Mouse (Mus musculus) adipose tissue, adult 10 weeks (tissue): ENCODE data around the gene Fcrlb. TPM values are rescaled to one million over a fixed set of nuclear protein-coding genes. Genes with fewer than 3 reads are reported as not detected.

ENCODE experiments used
- polyA plus RNA-seq: library from polyadenylated mRNA; stranded (reverse); fragments of 350-450 nt; fragmentation: Illumina TruSeq; extraction: RNeasy Lipid Tissue Mini Kit (QIAGEN cat#74804); gene quantifications from one replicate; pipeline ENCODE4 v1.2.3, GENCODE M21; 2014; ENCODE audit warnings: low read depth, low replicate concordance

The Fcrlb gene
- polyA plus RNA-seq = not detected

DNA sequence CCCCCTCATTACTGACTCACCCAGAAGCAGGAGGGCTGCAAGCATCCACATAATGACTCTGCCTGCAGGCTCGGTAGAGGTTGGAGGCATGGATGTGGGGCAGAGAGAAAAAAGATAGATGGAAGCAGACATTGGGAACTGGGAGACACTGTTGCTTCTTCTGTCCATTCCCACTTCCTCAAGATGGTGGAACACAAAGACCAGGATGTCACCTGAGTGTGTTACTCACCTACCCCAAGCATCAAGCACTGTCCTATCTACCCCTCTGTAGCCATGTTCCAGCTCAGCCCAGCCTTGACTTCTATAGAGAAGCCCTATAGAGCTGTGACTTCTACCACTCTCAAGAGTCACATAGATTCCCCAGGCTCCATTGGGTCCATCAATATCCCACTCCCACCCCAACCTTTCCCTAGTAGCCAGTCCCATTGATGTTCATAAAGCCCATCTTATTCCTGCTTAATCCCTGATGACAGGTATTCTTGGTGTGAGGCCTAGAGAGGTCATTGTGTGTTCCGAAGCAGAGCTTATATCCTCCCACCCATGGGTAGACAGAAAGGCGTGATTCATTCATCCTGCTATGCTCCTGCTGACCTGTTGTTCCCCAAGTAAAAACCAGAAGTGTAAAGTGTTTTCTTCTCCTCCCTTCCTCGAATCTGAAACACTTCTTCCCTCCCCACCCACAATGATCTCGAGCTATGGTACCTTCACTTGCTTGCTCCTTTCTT lies at the start of gene Fcrlb:
Fcrlb (minus strand) TSS at position 51 of the 725 bp plus-strand sequence.

DNA sequence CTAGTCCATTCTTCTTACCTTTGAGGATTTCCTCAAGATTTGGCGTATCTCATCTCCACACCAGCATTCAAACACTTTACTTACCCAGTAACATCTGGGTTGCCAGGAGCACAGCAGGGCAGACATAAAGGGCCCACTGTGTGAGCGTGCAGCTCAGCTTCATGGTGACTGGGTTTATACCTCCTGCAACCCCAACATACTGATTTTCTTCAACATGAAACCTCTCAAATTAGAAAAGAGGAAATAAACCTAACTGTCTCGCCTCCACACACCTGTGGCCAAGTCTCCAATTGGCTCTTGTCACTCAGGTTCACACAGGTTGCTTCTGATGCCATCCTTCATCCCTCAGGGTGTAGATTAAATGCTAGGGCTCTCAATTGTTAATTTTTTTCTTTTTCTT lies 14.6 kb upstream of the Fcrlb start, which contains the start of gene Fcrla:
Fcrla (minus strand) TSS at position 206 of the 400 bp plus-strand sequence.

DNA sequence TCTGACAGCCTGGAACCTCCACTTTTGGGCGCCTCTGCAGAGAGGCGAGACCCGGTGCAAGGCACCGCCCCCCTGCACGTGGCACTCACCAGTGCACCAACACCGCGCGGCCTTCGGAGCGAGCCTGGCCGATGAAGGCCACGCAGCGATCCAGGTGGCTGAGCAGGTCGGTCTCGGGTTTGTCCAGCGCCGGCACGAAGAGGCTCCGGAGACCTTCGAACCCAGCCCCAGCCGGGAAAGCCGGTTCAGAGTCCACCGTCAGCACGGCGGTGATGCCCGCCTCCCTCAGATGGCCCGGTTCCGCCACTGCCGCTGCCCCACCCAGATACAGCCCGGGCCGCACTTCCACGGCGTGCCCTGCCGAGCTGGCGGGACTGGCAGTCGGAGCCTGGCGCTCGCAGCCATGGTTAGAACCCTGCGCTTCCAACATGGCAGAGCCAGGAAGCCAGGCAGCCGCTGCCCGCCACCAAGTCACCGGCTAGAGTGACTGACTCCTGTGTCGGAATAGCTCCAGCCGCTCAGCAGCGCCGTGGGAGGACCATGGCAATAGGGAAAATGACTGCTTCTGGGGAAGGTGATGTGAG lies 27.7 kb downstream of the Fcrlb start, which contains the start of the genes Gm26620 and Dusp12:
Gm26620 (plus strand) TSS at position 88 of the 584 bp plus-strand sequence.
Dusp12 (minus strand) TSS at position 563 of the 584 bp plus-strand sequence.

DNA sequence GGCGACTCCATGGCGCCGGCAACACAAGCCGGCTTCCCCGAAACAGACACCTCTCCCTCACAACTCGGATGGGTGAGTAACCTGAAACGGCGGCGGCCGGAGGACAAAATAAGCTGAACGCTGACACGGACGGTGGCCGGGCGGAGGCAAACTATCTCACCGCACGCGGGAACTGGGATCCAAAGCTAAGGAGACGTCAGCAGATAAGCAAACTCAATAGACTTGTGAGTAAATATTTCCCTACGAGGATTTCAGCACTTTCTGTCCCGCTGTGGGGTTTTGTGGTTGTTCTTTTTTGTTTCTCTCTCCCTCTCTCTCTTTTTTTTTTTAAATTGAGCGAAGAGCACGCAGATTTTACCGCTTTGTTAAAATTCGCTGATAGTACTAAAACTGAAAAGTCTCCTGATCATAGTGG lies 45.0 kb downstream of the Fcrlb start, which contains the start of gene Atf6:
Atf6 (minus strand) TSS at position 81 of the 415 bp plus-strand sequence.

Other genes starting within 250 kb of the Fcrlb start
- 26.6 TPM for gene Atf6, start 45.2 kb downstream of the Fcrlb start, polyA plus RNA-seq
- 0.42 TPM for gene Gm26620, start 27.9 kb downstream of the Fcrlb start, polyA plus RNA-seq
- gene Dusp12, start 27.4 kb downstream of the Fcrlb start, polyA plus RNA-seq = 14.3 TPM
- 1.1 TPM for gene Fcrla, start 14.6 kb upstream of the Fcrlb start, polyA plus RNA-seq
- 104 TPM for gene Fcgr2b, start 63.6 kb upstream of the Fcrlb start, polyA plus RNA-seq
- 2.0 TPM for gene Fcgr4, start 106.0 kb upstream of the Fcrlb start, polyA plus RNA-seq
- 42.1 TPM for gene Fcgr3, start 152.0 kb upstream of the Fcrlb start, polyA plus RNA-seq
- 23.4 TPM for gene Cfap126, start 201.0 kb upstream of the Fcrlb start, polyA plus RNA-seq
- 135 TPM for gene Sdhc, start 237.7 kb upstream of the Fcrlb start, polyA plus RNA-seq
- gene Mpz, start 237.8 kb upstream of the Fcrlb start, polyA plus RNA-seq = 1.9 TPM